Mouse (Mus musculus) intestine, embryonic 14.5 days (tissue): ENCODE measurements around the gene Creb5. TPM values are rescaled to one million over a fixed set of nuclear protein-coding genes. Genes with fewer than 3 reads are reported as not detected.

Experiments
- ATAC-seq: fragments of 200-750 bp; cut with Nextera tagmentation; replicated peaks from 2 replicates; pipeline ENCODE4 v1.8.0; 2017; ENCODE audit warnings: low read depth, moderate number of reproducible peaks, moderate TSS enrichment, moderate library complexity; ENCODE audit not compliant: low FRiP score, low TSS enrichment
- DNase-seq: peaks from one replicate; pipeline ENCODE4 v3.0.0-alpha.2; 2018; ENCODE audit warnings: low spot score
- H3K27ac ChIP-seq: fragments of 300-500 bp; sonication (generic); 2 replicates; pipeline ENCODE4 v1.5.1; 2014; ENCODE audit warnings: low read depth, mild to moderate bottlenecking, control low read depth
- H3K27me3 ChIP-seq: fragments of 300-500 bp; sonication (generic); replicated peaks from 2 replicates; pipeline ENCODE4 v1.6.1; 2014; ENCODE audit warnings: low read length, control low read depth; ENCODE audit not compliant: control insufficient read depth, insufficient read depth
- H3K36me3 ChIP-seq: fragments of 300-500 bp; sonication (generic); 2 replicates; pipeline ENCODE4 v1.6.1; 2014; ENCODE audit warnings: low read length, control low read depth; ENCODE audit not compliant: control insufficient read depth, insufficient read depth
- H3K4me1 ChIP-seq: fragments of 300-500 bp; sonication (generic); replicated peaks from 2 replicates; pipeline ENCODE4 v1.6.1; 2014; ENCODE audit warnings: low read length, control low read depth, mixed read lengths; ENCODE audit not compliant: control insufficient read depth, insufficient read depth
- H3K4me2 ChIP-seq: fragments of 300-500 bp; sonication (generic); 2 replicates; pipeline ENCODE4 v1.6.1; 2014; ENCODE audit warnings: low read length
- H3K4me3 ChIP-seq: fragments of 300-500 bp; sonication (generic); 2 replicates; pipeline ENCODE4 v1.5.1; 2014; ENCODE audit warnings: low read depth, low read length, control low read depth, mixed read lengths
- H3K9ac ChIP-seq: fragments of 300-500 bp; sonication (generic); 2 replicates; pipeline ENCODE4 v1.6.1; 2014; ENCODE audit warnings: mild to moderate bottlenecking, low read length
- H3K9me3 ChIP-seq: fragments of 300-500 bp; sonication (generic); 2 replicates; pipeline ENCODE4 v1.6.1; 2016; ENCODE audit warnings: low read length, control low read depth; ENCODE audit not compliant: control insufficient read depth
- WGBS: fragments of 180-500 bp; shearing (Covaris S2); extraction: QIAGEN DNeasy Blood & Tissue Kit; methylation state at CpG from one replicate; pipeline ENCODE4 v1.1.7; 2014; 5-methylcytosine and 5-hydroxymethylcytosine counted together
- polyA plus RNA-seq: library from polyadenylated mRNA; unstranded; fragments of >200 nt; fragmentation: Nextera tagmentation; extraction: Ambion mirVana; gene quantifications from 2 replicates; pipeline ENCODE4 v1.2.1, GENCODE M21; 2014

Gene Creb5
- polyA plus RNA-seq, 1 experiment from 2014 or later, result 5.3 TPM

DNA sequence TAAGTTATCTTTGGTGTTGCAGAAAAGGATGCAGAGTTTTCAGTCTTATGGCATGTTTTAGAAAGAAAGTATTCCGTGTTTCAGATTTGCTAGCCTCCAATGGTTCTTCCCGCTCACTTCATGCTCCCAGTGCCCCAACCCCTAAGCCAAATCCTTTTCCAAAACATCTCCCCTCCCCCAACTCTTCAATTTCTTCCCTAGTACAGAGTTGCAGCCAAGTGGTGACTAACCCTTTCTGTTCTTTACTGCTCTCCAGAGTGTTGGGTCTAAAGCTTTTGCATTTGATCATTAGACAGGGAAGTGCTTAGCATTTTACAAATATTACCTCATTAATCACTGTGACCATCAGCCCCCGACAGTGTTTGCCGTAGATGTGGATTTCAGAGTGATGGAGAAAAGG is 142.8 kb downstream of the Creb5 start:
- H3K4me2 ChIP-seq, result no peak overlapping the region
- H3K27ac ChIP-seq, result no peak overlapping the region
- no peak for ATAC-seq
- WGBS, result 43% methylated on average over 4 of the region's 4 CpGs
- H3K4me3 ChIP-seq, result no peak overlapping the region
- H3K9ac ChIP-seq, result no peak overlapping the region
- no peak for DNase-seq
- H3K36me3 ChIP-seq, result no peaks in the 10 kb centered on the region
- no peaks in the 10 kb centered on the region for H3K27me3 ChIP-seq
- H3K9me3 ChIP-seq, result no peaks in the 10 kb centered on the region
- no peaks in the 10 kb centered on the region for H3K4me1 ChIP-seq

DNA sequence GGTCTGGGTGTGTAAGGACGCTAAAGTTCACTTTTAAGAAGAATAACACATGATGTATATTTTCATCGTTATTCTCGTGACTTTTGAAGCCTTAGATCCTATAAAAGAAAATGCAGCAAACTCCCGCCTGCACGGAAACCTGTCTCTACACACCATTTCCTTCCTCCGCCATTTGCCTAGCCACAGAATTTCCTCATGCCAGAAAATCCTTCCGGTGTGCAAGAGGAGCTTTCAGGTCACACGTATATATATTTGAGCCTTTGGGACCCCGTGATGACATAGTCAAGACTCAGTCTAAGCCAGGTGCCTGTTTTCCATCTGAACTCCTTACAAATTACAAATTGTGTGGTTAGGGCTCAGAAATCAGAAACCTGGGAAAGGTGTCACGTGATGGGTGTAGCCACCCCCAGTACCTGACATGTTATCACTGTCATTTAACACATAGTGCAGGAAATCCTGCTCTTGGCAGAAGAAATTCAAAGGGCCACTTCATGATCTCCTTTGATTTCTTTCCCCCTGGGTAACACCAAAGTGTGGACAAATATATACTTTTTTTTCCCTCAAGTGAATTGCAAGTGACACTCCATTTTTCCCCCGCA is 158.9 kb downstream of the Creb5 start:
- 86% methylated on average over 11 of the region's 11 CpGs for WGBS
- Histone ChIP-seq H3K27me3 (no peaks in the 10 kb centered on the region), H3K27ac (no peak overlapping the region), H3K9ac (no peak overlapping the region), H3K9me3 (no peaks in the 10 kb centered on the region), H3K36me3 (no peaks in the 10 kb centered on the region), H3K4me3 (no peak overlapping the region), H3K4me2 (no peak overlapping the region), H3K4me1 (peaks cover 3% of the 10 kb centered on the region)
- DNase-seq (no peak), ATAC-seq (no peak)

GRCm38 (mm10) chr6:53447479-53447878 is 160.4 kb downstream of the Creb5 start:
- no peak overlapping the region for H3K4me2 ChIP-seq
- H3K27ac ChIP-seq, result no peak overlapping the region
- H3K9ac ChIP-seq, result no peak overlapping the region
- no peak for ATAC-seq
- 83% methylated on average over 9 of the region's 9 CpGs for WGBS
- H3K36me3 ChIP-seq, result no peaks in the 10 kb centered on the region
- H3K9me3 ChIP-seq, result no peaks in the 10 kb centered on the region
- DNase-seq, result no peak
- H3K27me3 ChIP-seq, result no peaks in the 10 kb centered on the region
- H3K4me1 ChIP-seq, result peaks cover 13% of the 10 kb centered on the region
- no peak overlapping the region for H3K4me3 ChIP-seq

- no peak for ATAC-seq
- Histone ChIP-seq H3K9ac (no peak overlapping the region), H3K27ac (no peak overlapping the region), H3K4me2 (no peak overlapping the region), H3K4me3 (no peak overlapping the region), H3K36me3 (no peaks in the 10 kb centered on the region), H3K4me1 (peaks cover 18% of the 10 kb centered on the region), H3K27me3 (no peaks in the 10 kb centered on the region), H3K9me3 (no peaks in the 10 kb centered on the region)
- DNase-seq, result no peak
- WGBS, result 85% methylated on average over 9 of the region's 9 CpGs
Observed at GRCm38 (mm10) chr6:53448317-53448870, 161.3 kb downstream of the Creb5 start.

GRCm38 (mm10) chr6:53449437-53450173 is 162.5 kb downstream of the Creb5 start:
- Histone ChIP-seq H3K27me3 (no peaks in the 10 kb centered on the region), H3K27ac (no peak overlapping the region), H3K36me3 (no peaks in the 10 kb centered on the region), H3K9me3 (no peaks in the 10 kb centered on the region), H3K4me2 (no peak overlapping the region), H3K9ac (no peak overlapping the region), H3K4me3 (no peak overlapping the region), H3K4me1 (peaks cover 18% of the 10 kb centered on the region)
- ATAC-seq (no peak), DNase-seq (no peak)
- 60% methylated on average over 9 of the region's 9 CpGs for WGBS

GRCm38 (mm10) chr6:53450494-53450893 is 163.4 kb downstream of the Creb5 start:
- Histone ChIP-seq H3K9me3 (no peaks in the 10 kb centered on the region), H3K27ac (no peak overlapping the region), H3K27me3 (no peaks in the 10 kb centered on the region), H3K4me2 (no peak overlapping the region), H3K4me1 (peaks cover 18% of the 10 kb centered on the region), H3K4me3 (no peak overlapping the region), H3K9ac (no peak overlapping the region), H3K36me3 (no peaks in the 10 kb centered on the region)
- 29% methylated on average over 3 of the region's 3 CpGs for WGBS
- no peak for ATAC-seq
- DNase-seq, result no peak

DNA sequence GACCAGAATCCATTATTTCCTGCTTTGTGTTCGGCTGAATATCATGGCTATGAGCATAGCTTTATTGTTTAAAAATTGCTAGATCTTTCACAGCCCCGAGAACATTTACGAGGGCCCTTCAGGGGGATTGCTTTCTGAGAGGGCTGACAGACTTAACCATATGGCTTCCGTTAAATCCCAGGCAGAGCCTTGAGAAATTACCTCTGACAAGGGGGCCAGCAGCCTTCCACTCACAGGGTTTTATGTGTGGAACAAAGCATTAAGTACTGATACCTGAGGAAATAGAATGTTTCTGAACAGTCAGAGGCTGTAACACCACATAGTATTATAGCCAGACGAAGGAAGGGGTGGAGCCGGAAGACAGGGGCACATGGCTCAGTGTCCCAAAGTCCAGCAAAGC is 165.2 kb downstream of the Creb5 start:
- no peak overlapping the region for H3K4me3 ChIP-seq
- H3K9ac ChIP-seq, result no peak overlapping the region
- DNase-seq, result no peak
- H3K36me3 ChIP-seq, result no peaks in the 10 kb centered on the region
- no peaks in the 10 kb centered on the region for H3K9me3 ChIP-seq
- peak overlapping the region; percentile 16; the same call in 1 of the 2 replicates for H3K27ac ChIP-seq
- peak overlapping the region; percentile 5; the same call in 1 of the 2 replicates for H3K4me2 ChIP-seq
- H3K27me3 ChIP-seq, result no peaks in the 10 kb centered on the region
- 35% methylated on average over 6 of the region's 6 CpGs for WGBS
- H3K4me1 ChIP-seq, result peaks cover 18% of the 10 kb centered on the region
- ATAC-seq, result no peak

- no peak overlapping the region for H3K27ac ChIP-seq
- DNase-seq (no peak), ATAC-seq (no peak)
- WGBS, result 61% methylated on average over 4 of the region's 4 CpGs
- no peaks in the 10 kb centered on the region for H3K9me3 ChIP-seq
- peaks cover 17% of the 10 kb centered on the region; the same call in 1 of the 2 replicates for H3K4me1 ChIP-seq
- H3K27me3 ChIP-seq, result no peaks in the 10 kb centered on the region
- no peak overlapping the region for H3K4me3 ChIP-seq
- no peaks in the 10 kb centered on the region for H3K36me3 ChIP-seq
- H3K9ac ChIP-seq, result no peak overlapping the region
- H3K4me2 ChIP-seq, result no peak overlapping the region
Observed at GRCm38 (mm10) chr6:53455442-53455841, 168.4 kb downstream of the Creb5 start.
